Mouse (Mus musculus): Measurements from ENCODE around the gene Map2. TPM values are rescaled to one million over a fixed set of nuclear protein-coding genes. Genes with fewer than 3 reads are reported as not detected.

Gene Map2
- polyA plus RNA-seq, 1 experiment from 2014 or later = 339 TPM

- Histone ChIP-seq H3K4me1 (peaks cover 26% of the 10 kb centered on the region), H3K4me2 (peak overlapping the region; percentile 67), H3K36me3 (replicated peaks) (0 out of 2 replicates have a peak, but pooled peaks cover 3% of the 10 kb centered on the region), H3K4me3 (replicated peaks) (peak overlapping the region; percentile 78), H3K27me3 (no peaks in the 10 kb centered on the region), H3K9me3 (no peaks in the 10 kb centered on the region), H3K27ac (peak overlapping the region; percentile 92), H3K9ac (peak overlapping the region; percentile 89)
- 11% methylated on average over 9 of the region's 9 CpGs for WGBS
- ATAC-seq (ENCODE audit: low FRiP score) = peak; percentile 55
Observed at GRCm38 (mm10) chr1:66176012-66176837, 1.2 kb downstream of the Map2 start.

GRCm38 (mm10) chr1:66176838-66177105, 1.7 kb downstream of the Map2 start:
- no peak for ATAC-seq (ENCODE audit: low FRiP score)
- Histone ChIP-seq H3K4me1 (peaks cover 29% of the 10 kb centered on the region), H3K9ac (peak overlapping the region; percentile 89), H3K4me2 (peak overlapping the region; percentile 67), H3K36me3 (replicated peaks) (0 out of 2 replicates have a peak, but pooled peaks cover 3% of the 10 kb centered on the region), H3K4me3 (replicated peaks) (peak overlapping the region; percentile 78), H3K27ac (peak overlapping the region; percentile 92), H3K27me3 (no peaks in the 10 kb centered on the region), H3K9me3 (no peaks in the 10 kb centered on the region)
- WGBS = 46% methylated on average over 2 of the region's 2 CpGs

- H3K9me3 ChIP-seq = no peaks in the 10 kb centered on the region
- no peak for ATAC-seq (ENCODE audit: low FRiP score)
Observed at GRCm38 (mm10) chr1:66177489-66178170, 2.6 kb downstream of the Map2 start.

GRCm38 (mm10) chr1:66187016-66187681, 12.1 kb downstream of the Map2 start:
- peak; percentile 57; the same call in 1 of the 2 replicates for ATAC-seq (ENCODE audit: low FRiP score)
- no peaks in the 10 kb centered on the region for H3K27me3 ChIP-seq
- no peaks in the 10 kb centered on the region; the same call in 1 of the 2 replicates for H3K36me3 ChIP-seq (replicated peaks)
- 0 out of 2 replicates have a peak overlapping the region, but pooled peaks have one; percentile 3 for H3K27ac ChIP-seq
- no peak overlapping the region for H3K4me3 ChIP-seq (replicated peaks)
- no peaks in the 10 kb centered on the region for H3K9me3 ChIP-seq
- no peak overlapping the region for H3K9ac ChIP-seq
- H3K4me2 ChIP-seq = no peak overlapping the region
- H3K4me1 ChIP-seq = peaks cover 16% of the 10 kb centered on the region
- 48% methylated on average over 12 of the region's 12 CpGs for WGBS

More at GRCm38 (mm10) chr1:66177489-66178170, 2.6 kb downstream of the Map2 start:
- H3K4me2 ChIP-seq = peak overlapping the region; percentile 67
- H3K4me3 ChIP-seq (replicated peaks) = peak overlapping the region; percentile 78
- H3K27ac ChIP-seq = peak overlapping the region; percentile 44
- 28% methylated on average over 4 of the region's 4 CpGs for WGBS
- H3K36me3 ChIP-seq (replicated peaks) = peaks cover 3% of the 10 kb centered on the region; the same call in 1 of the 2 replicates
- no peaks in the 10 kb centered on the region for H3K27me3 ChIP-seq
- H3K4me1 ChIP-seq = peaks cover 29% of the 10 kb centered on the region
- peak overlapping the region; percentile 48 for H3K9ac ChIP-seq

GRCm38 (mm10) chr1:66192401-66192800, 17.3 kb downstream of the Map2 start:
- Histone ChIP-seq H3K4me3 (replicated peaks) (no peak overlapping the region), H3K4me2 (no peak overlapping the region), H3K36me3 (replicated peaks) (peaks cover 2% of the 10 kb centered on the region; the same call in 1 of the 2 replicates), H3K27ac (no peak overlapping the region), H3K27me3 (no peaks in the 10 kb centered on the region), H3K9me3 (no peaks in the 10 kb centered on the region), H3K4me1 (peaks cover 7% of the 10 kb centered on the region), H3K9ac (no peak overlapping the region)
- ATAC-seq (ENCODE audit: low FRiP score) = no peak
- 100% methylated on average over 1 of the region's 1 CpGs for WGBS

- peaks cover 6% of the 10 kb centered on the region for H3K4me1 ChIP-seq
- no peak overlapping the region for H3K9ac ChIP-seq
- H3K9me3 ChIP-seq = no peaks in the 10 kb centered on the region
- ATAC-seq (ENCODE audit: low FRiP score) = no peak
- no peaks in the 10 kb centered on the region for H3K27me3 ChIP-seq
- no peak overlapping the region for H3K4me2 ChIP-seq
- H3K36me3 ChIP-seq (replicated peaks) = peaks cover 2% of the 10 kb centered on the region; the same call in 1 of the 2 replicates
- no peak overlapping the region for H3K27ac ChIP-seq
- H3K4me3 ChIP-seq (replicated peaks) = no peak overlapping the region
- 86% methylated on average over 2 of the region's 2 CpGs for WGBS
Observed at GRCm38 (mm10) chr1:66192891-66193290, 17.8 kb downstream of the Map2 start.

GRCm38 (mm10) chr1:66195040-66195726, 20.1 kb downstream of the Map2 start:
- no peak overlapping the region for H3K4me2 ChIP-seq
- H3K9ac ChIP-seq = no peak overlapping the region
- peak; percentile 44 for ATAC-seq (ENCODE audit: low FRiP score)

GRCm38 (mm10) chr1:66196240-66196639, 21.2 kb downstream of the Map2 start:
- H3K4me1 ChIP-seq = peaks cover 6% of the 10 kb centered on the region
- H3K27me3 ChIP-seq = no peaks in the 10 kb centered on the region
- ATAC-seq (ENCODE audit: low FRiP score) = no peak
- WGBS = 93% methylated on average over 4 of the region's 4 CpGs
- no peak overlapping the region for H3K9ac ChIP-seq
- H3K27ac ChIP-seq = no peak overlapping the region
- no peak overlapping the region for H3K4me2 ChIP-seq
- H3K36me3 ChIP-seq (replicated peaks) = peaks cover 7% of the 10 kb centered on the region; the same call in 1 of the 2 replicates
- no peaks in the 10 kb centered on the region for H3K9me3 ChIP-seq
- no peak overlapping the region for H3K4me3 ChIP-seq (replicated peaks)

More at GRCm38 (mm10) chr1:66195040-66195726, 20.1 kb downstream of the Map2 start:
- peaks cover 6% of the 10 kb centered on the region for H3K4me1 ChIP-seq
- H3K9me3 ChIP-seq = no peaks in the 10 kb centered on the region
- H3K27me3 ChIP-seq = no peaks in the 10 kb centered on the region
- peaks cover 3% of the 10 kb centered on the region; the same call in 1 of the 2 replicates for H3K36me3 ChIP-seq (replicated peaks)
- WGBS = 44% methylated on average over 13 of the region's 13 CpGs
- H3K4me3 ChIP-seq (replicated peaks) = no peak overlapping the region
- H3K27ac ChIP-seq = peak overlapping the region; percentile 50; the same call in 1 of the 2 replicates

GRCm38 (mm10) chr1:66196716-66197115, 21.6 kb downstream of the Map2 start:
- whole genome bisulfite sequencing = 93% methylated on average over 4 of the region's 4 CpGs
- no peak overlapping the region for H3K27ac ChIP-seq
- peaks cover 6% of the 10 kb centered on the region for H3K4me1 ChIP-seq
- no peak overlapping the region for H3K4me2 ChIP-seq
- no peak for ATAC-seq (ENCODE audit: low FRiP score)
- H3K4me3 ChIP-seq (replicated peaks) = no peak overlapping the region
- H3K9ac ChIP-seq = no peak overlapping the region
- no peaks in the 10 kb centered on the region for H3K27me3 ChIP-seq
- H3K36me3 ChIP-seq (replicated peaks) = peaks cover 7% of the 10 kb centered on the region; the same call in 1 of the 2 replicates
- no peaks in the 10 kb centered on the region for H3K9me3 ChIP-seq

- 0 out of 2 replicates have a peak, but pooled peaks cover under 1% of the 10 kb centered on the region for H3K36me3 ChIP-seq (replicated peaks)
- no peak overlapping the region for H3K4me3 ChIP-seq (replicated peaks)
- H3K9me3 ChIP-seq = no peaks in the 10 kb centered on the region
- 90% methylated on average over 2 of the region's 2 CpGs for WGBS
- H3K4me2 ChIP-seq = no peak overlapping the region
- H3K9ac ChIP-seq = no peak overlapping the region
- no peak overlapping the region for H3K27ac ChIP-seq
- H3K27me3 ChIP-seq = no peaks in the 10 kb centered on the region
- no peak for ATAC-seq (ENCODE audit: low FRiP score)
- H3K4me1 ChIP-seq = no peaks in the 10 kb centered on the region
Observed at GRCm38 (mm10) chr1:66205517-66205916, 30.4 kb downstream of the Map2 start.

GRCm38 (mm10) chr1:66206904-66207303, 31.8 kb downstream of the Map2 start:
- H3K27me3 ChIP-seq = no peaks in the 10 kb centered on the region
- ATAC-seq (ENCODE audit: low FRiP score) = no peak
- WGBS = 34% methylated on average over 3 of the region's 3 CpGs
- no peaks in the 10 kb centered on the region for H3K9me3 ChIP-seq
- no peaks in the 10 kb centered on the region for H3K36me3 ChIP-seq (replicated peaks)
- H3K4me1 ChIP-seq = no peaks in the 10 kb centered on the region
- H3K27ac ChIP-seq = no peak overlapping the region
- H3K9ac ChIP-seq = no peak overlapping the region
- H3K4me3 ChIP-seq (replicated peaks) = no peak overlapping the region
- no peak overlapping the region for H3K4me2 ChIP-seq
